Mouse (Mus musculus) embryonic facial prominence, embryonic 15.5 days (tissue): Measurements from ENCODE around the gene Wnt3a. TPM values are rescaled to one million over a fixed set of nuclear protein-coding genes. Genes with fewer than 3 reads are reported as not detected.
"Not testable (repeated sequence)": the region's sequence is repeated elsewhere in the genome, so short reads cannot be mapped to it uniquely, and the experiment has no call there.

Source experiments
- ATAC-seq: fragments of 200-750 bp; cut with Nextera tagmentation; 2 replicates; pipeline ENCODE4 v1.8.0; 2017; ENCODE audit warnings: low read depth, moderate TSS enrichment; ENCODE audit not compliant: insufficient number of reproducible peaks, low FRiP score, low TSS enrichment
- H3K27ac ChIP-seq: fragments of 300-500 bp; sonication (generic); replicated peaks from 2 replicates; pipeline ENCODE4 v1.5.1; 2015; ENCODE audit warnings: mild to moderate bottlenecking, inconsistent platforms
- H3K27me3 ChIP-seq: fragments of 300-500 bp; sonication (generic); 2 replicates; pipeline ENCODE4 v1.6.1; 2015; ENCODE audit warnings: inconsistent platforms
- H3K36me3 ChIP-seq: fragments of 300-500 bp; sonication (generic); 2 replicates; pipeline ENCODE4 v1.6.1; 2015; ENCODE audit warnings: mild to moderate bottlenecking, inconsistent platforms
- H3K4me1 ChIP-seq: fragments of 300-500 bp; sonication (generic); 2 replicates; pipeline ENCODE4 v1.6.1; 2015; ENCODE audit warnings: inconsistent platforms
- H3K4me2 ChIP-seq: fragments of 300-500 bp; sonication (generic); replicated peaks from 2 replicates; pipeline ENCODE4 v1.6.1; 2015; ENCODE audit warnings: mild to moderate bottlenecking, inconsistent platforms
- H3K4me3 ChIP-seq: fragments of 300-500 bp; sonication (generic); replicated peaks from 2 replicates; pipeline ENCODE4 v1.5.1; 2015; ENCODE audit warnings: mild to moderate bottlenecking, inconsistent platforms
- H3K9ac ChIP-seq: fragments of 300-500 bp; sonication (generic); 2 replicates; pipeline ENCODE4 v1.6.1; 2015; ENCODE audit warnings: inconsistent platforms
- H3K9me3 ChIP-seq: fragments of 300-500 bp; sonication (generic); replicated peaks from 2 replicates; pipeline ENCODE4 v1.6.1; 2016; ENCODE audit warnings: inconsistent platforms
- WGBS: fragments of 180-500 bp; shearing (Covaris S2); methylation state at CpG from one replicate; pipeline ENCODE4 v1.1.7; 2015; 5-methylcytosine and 5-hydroxymethylcytosine counted together
- polyA plus RNA-seq: library from polyadenylated mRNA; unstranded; fragments of >200 nt; fragmentation: Nextera tagmentation; extraction: Ambion mirVana; gene quantifications from 2 replicates; pipeline ENCODE4 v1.2.1, GENCODE M21; 2015

Gene Wnt3a
- polyA plus RNA-seq, 1 experiment from 2014 or later = 3.4 TPM

- Histone ChIP-seq H3K4me2 (peak overlapping the region; percentile 95), H3K9ac (peak overlapping the region; percentile 60), H3K4me3 (peak overlapping the region; percentile 72), H3K9me3 (no peaks in the 10 kb centered on the region), H3K27me3 (peaks cover 47% of the 10 kb centered on the region), H3K36me3 (no peaks in the 10 kb centered on the region), H3K27ac (peak overlapping the region; percentile 84), H3K4me1 (peaks cover 67% of the 10 kb centered on the region)
- WGBS = 1% methylated on average over 45 of the region's 45 CpGs
- ATAC-seq = 0 out of 2 replicates have a peak, but pooled peaks have one; percentile 12
These were observed 17.0 kb upstream of the Wnt3a start for GRCm38 (mm10) chr11:59307422-59308163.

- Histone ChIP-seq H3K4me2 (peak within 1 kb of the TSS; percentile 95), H3K27me3 (peaks cover 47% of the 10 kb centered on the region), H3K4me1 (peaks cover 59% of the 10 kb centered on the region), H3K36me3 (no peaks in the 10 kb centered on the region), H3K4me3 (peak within 1 kb of the TSS; percentile 72), H3K9me3 (no peaks in the 10 kb centered on the region), H3K9ac (peak within 1 kb of the TSS; percentile 60), H3K27ac (peak within 1 kb of the TSS; percentile 84)
- WGBS = under 1% methylated on average over 111 of the region's 128 CpGs
- peak; percentile 79 for ATAC-seq
These were observed 16.2 kb upstream of the Wnt3a start, which contains the start of gene Wnt9a for GRCm38 (mm10) chr11:59306461-59307421. Gene Wnt9a, plus strand, starts transcription at chr11:59306928.

- WGBS = 9% methylated on average over 10 of the region's 10 CpGs
- peaks cover 47% of the 10 kb centered on the region for H3K27me3 ChIP-seq
- no peaks in the 10 kb centered on the region for H3K36me3 ChIP-seq
- H3K9ac ChIP-seq = no peak overlapping the region
- no peaks in the 10 kb centered on the region for H3K9me3 ChIP-seq
- peak overlapping the region; percentile 72; the same call in 1 of the 2 replicates for H3K4me3 ChIP-seq
- H3K4me1 ChIP-seq = peaks cover 51% of the 10 kb centered on the region
- peak overlapping the region; percentile 95 for H3K4me2 ChIP-seq
- ATAC-seq = no peak
- no peak overlapping the region for H3K27ac ChIP-seq
These were observed 15.3 kb upstream of the Wnt3a start for GRCm38 (mm10) chr11:59305821-59306215.

GRCm38 (mm10) chr11:59305008-59305820 lies 14.7 kb upstream of the Wnt3a start:
- ATAC-seq = no peak
- no peak overlapping the region for H3K4me2 ChIP-seq
- no peak overlapping the region for H3K4me3 ChIP-seq
- H3K9me3 ChIP-seq = no peaks in the 10 kb centered on the region
- no peaks in the 10 kb centered on the region for H3K36me3 ChIP-seq
- 41% methylated on average over 22 of the region's 22 CpGs for WGBS
- no peak overlapping the region for H3K27ac ChIP-seq
- no peak overlapping the region for H3K9ac ChIP-seq
- peaks cover 52% of the 10 kb centered on the region for H3K27me3 ChIP-seq
- peaks cover 51% of the 10 kb centered on the region for H3K4me1 ChIP-seq

GRCm38 (mm10) chr11:59302700-59303569 lies 12.4 kb upstream of the Wnt3a start:
- no peak overlapping the region for H3K9ac ChIP-seq
- 22% methylated on average over 9 of the region's 10 CpGs for WGBS
- H3K4me3 ChIP-seq = no peak overlapping the region
- H3K4me1 ChIP-seq = peaks cover 28% of the 10 kb centered on the region
- H3K9me3 ChIP-seq = no peaks in the 10 kb centered on the region
- H3K4me2 ChIP-seq = no peak overlapping the region
- peaks cover 63% of the 10 kb centered on the region for H3K27me3 ChIP-seq
- H3K36me3 ChIP-seq = no peaks in the 10 kb centered on the region
- H3K27ac ChIP-seq = no peak overlapping the region
- ATAC-seq = no peak

- not testable (repeated sequence) for ATAC-seq, H3K27ac ChIP-seq, H3K4me3 ChIP-seq, H3K9ac ChIP-seq, H3K9me3 ChIP-seq, H3K36me3 ChIP-seq, H3K4me2 ChIP-seq
- H3K27me3 ChIP-seq = peaks cover 62% of the 10 kb centered on the region
- peaks cover 11% of the 10 kb centered on the region for H3K4me1 ChIP-seq
- WGBS = 64% methylated on average over 2 of the region's 2 CpGs
These were observed 10.5 kb upstream of the Wnt3a start for GRCm38 (mm10) chr11:59301053-59301452.

GRCm38 (mm10) chr11:59300185-59300584 lies 9.6 kb upstream of the Wnt3a start:
- no peaks in the 10 kb centered on the region for H3K36me3 ChIP-seq
- H3K9ac ChIP-seq = no peak overlapping the region
- H3K27ac ChIP-seq = no peak overlapping the region
- no peak overlapping the region for H3K4me3 ChIP-seq
- H3K9me3 ChIP-seq = no peaks in the 10 kb centered on the region
- 12% methylated on average over 3 of the region's 3 CpGs for WGBS
- peaks cover 61% of the 10 kb centered on the region for H3K27me3 ChIP-seq
- peaks cover 3% of the 10 kb centered on the region; the same call in 1 of the 2 replicates for H3K4me1 ChIP-seq
- ATAC-seq = no peak
- no peak overlapping the region for H3K4me2 ChIP-seq

- Histone ChIP-seq H3K27ac (no peak overlapping the region), H3K36me3 (no peaks in the 10 kb centered on the region), H3K27me3 (peaks cover 53% of the 10 kb centered on the region), H3K4me2 (no peak overlapping the region), H3K9me3 (no peaks in the 10 kb centered on the region), H3K9ac (no peak overlapping the region), H3K4me3 (no peak overlapping the region), H3K4me1 (no peaks in the 10 kb centered on the region)
- ATAC-seq = no peak
- 19% methylated on average over 7 of the region's 7 CpGs for WGBS
These were observed 7.4 kb upstream of the Wnt3a start for GRCm38 (mm10) chr11:59297941-59298340.

- Histone ChIP-seq H3K4me3 (no peak overlapping the region), H3K4me1 (peaks cover 27% of the 10 kb centered on the region), H3K9ac (no peak overlapping the region), H3K9me3 (no peaks in the 10 kb centered on the region), H3K27me3 (peaks cover 76% of the 10 kb centered on the region), H3K36me3 (no peaks in the 10 kb centered on the region), H3K27ac (no peak overlapping the region), H3K4me2 (no peak overlapping the region)
- WGBS = 23% methylated on average over 7 of the region's 7 CpGs
- no peak for ATAC-seq
These were observed 3.1 kb upstream of the Wnt3a start for GRCm38 (mm10) chr11:59293616-59294015.

- no peak for ATAC-seq
- Histone ChIP-seq H3K4me2 (peak overlapping the region; percentile 37), H3K4me1 (peaks cover 27% of the 10 kb centered on the region), H3K36me3 (no peaks in the 10 kb centered on the region), H3K27ac (no peak overlapping the region), H3K4me3 (peak overlapping the region; percentile 42), H3K27me3 (peaks cover 88% of the 10 kb centered on the region), H3K9ac (no peak overlapping the region), H3K9me3 (no peaks in the 10 kb centered on the region)
- 2% methylated on average over 25 of the region's 25 CpGs for WGBS
These were observed 846 bp downstream of the Wnt3a start for GRCm38 (mm10) chr11:59289706-59290105.
